Mouse (Mus musculus): ENCODE data around the gene Nav2. TPM values are rescaled to one million over a fixed set of nuclear protein-coding genes. Genes with fewer than 3 reads are reported as not detected.

Gene Nav2
- total and polyA plus RNA-seq, 3 experiments: 2.0 to 2.7 TPM; not detected in 1

GRCm38 (mm10) chr7:48864671-48865458, 43.7 kb upstream of the Nav2 start:
- Histone ChIP-seq H3K4me1 (ENCODE audit: control insufficient read depth in 1 of 2, insufficient read depth in 2 of 2, low read length in 2 of 2) (peaks cover 45 to 50% of the 10 kb centered on the region in 2 experiments), H3K27ac (ENCODE audit: control insufficient read depth, low read depth, low read length) (peak overlapping the region; percentile 93), H3K79me2 (ENCODE audit: control insufficient read depth, insufficient read depth, low read length, poor library complexity) (no peaks in the 10 kb centered on the region), H3K27me3 (ENCODE audit: control insufficient read depth in 1 of 2, insufficient read depth in 2 of 2, low read length in 2 of 2) (no peaks in the 10 kb centered on the region), H3K9ac (ENCODE audit: control insufficient read depth, low read depth, low read length, poor library complexity, severe bottlenecking) (peak overlapping the region; percentile 43), H3K36me3 (ENCODE audit: control insufficient read depth in 1 of 2, insufficient read depth in 2 of 2, low read length in 2 of 2) (peaks cover 17 to 48% of the 10 kb centered on the region in 2 experiments), H3K9me3 (replicated peaks; ENCODE audit: insufficient read depth, low read length) (no peaks in the 10 kb centered on the region), H3K4me3 (ENCODE audit: control insufficient read depth in 1 of 2, insufficient read depth in 1 of 2, low read depth in 2 of 2, low read length in 2 of 2) (peak overlapping the region in 1 of 2 experiments; percentile 19; a peak in 2 of 4 replicates)
- peak; percentile 78 for TF ChIP-seq TAL1 (IDR thresholded peaks at IDR 0.05; ENCODE audit: low read length)
- 0 out of 2 replicates have a peak, but pooled peaks have one; percentile 37 for TF ChIP-seq POLR2AphosphoS2 (IDR thresholded peaks at IDR 0.05; ENCODE audit: low read length)
- peak; percentile 46 for TF ChIP-seq GATA1 (IDR thresholded peaks at IDR 0.05; ENCODE audit: low read depth, low read length)
- TF ChIP-seq TBP (IDR thresholded peaks at IDR 0.05; ENCODE audit: low read depth, low read length): 0 out of 2 replicates have a peak, but pooled peaks have one; percentile 25
- TF ChIP-seq ZKSCAN1 (IDR thresholded peaks at IDR 0.05; ENCODE audit: low read depth, low read length): no peak
- TF ChIP-seq EP300 (IDR thresholded peaks at IDR 0.05; ENCODE audit: low read depth in 1 of 2, low read length in 2 of 2): peak; percentile 89 to 94
- no peak for TF ChIP-seq SMC3 (IDR thresholded peaks at IDR 0.05; ENCODE audit: low read depth, low read length)
- TF ChIP-seq BHLHE40 (IDR thresholded peaks at IDR 0.05; ENCODE audit: borderline replicate concordance, low read depth, low read length): 0 out of 2 replicates have a peak, but pooled peaks have one; percentile 3
- TF ChIP-seq ETS1 (IDR thresholded peaks at IDR 0.05; ENCODE audit: low read depth, low read length): peak; percentile 55
- no peak for TF ChIP-seq NRF1 (IDR thresholded peaks at IDR 0.05; ENCODE audit: insufficient read depth, low read depth, low read length, poor library complexity, severe bottlenecking)
- peak; percentile 87 for TF ChIP-seq TCF12 (IDR thresholded peaks at IDR 0.05; ENCODE audit: low read depth, low read length)
- TF ChIP-seq MYB (IDR thresholded peaks at IDR 0.05; ENCODE audit: low read depth, low read length): peak; percentile 87
- DNase-seq (ENCODE audit: low read depth, low spot score): peak; percentile 82

GRCm38 (mm10) chr7:48867576-48867975, 40.9 kb upstream of the Nav2 start:
- H3K4me1 ChIP-seq (ENCODE audit: control insufficient read depth in 1 of 2, insufficient read depth in 2 of 2, low read length in 2 of 2): peaks cover 28 to 36% of the 10 kb centered on the region in 2 experiments
- no peaks in the 10 kb centered on the region for H3K27me3 ChIP-seq (ENCODE audit: control insufficient read depth in 1 of 2, insufficient read depth in 2 of 2, low read length in 2 of 2)
- H3K79me2 ChIP-seq (ENCODE audit: control insufficient read depth, insufficient read depth, low read length, poor library complexity): no peaks in the 10 kb centered on the region
- no peak overlapping the region for H3K27ac ChIP-seq (ENCODE audit: control insufficient read depth, low read depth, low read length)
- no peak overlapping the region for H3K9ac ChIP-seq (ENCODE audit: control insufficient read depth, low read depth, low read length, poor library complexity, severe bottlenecking)
- H3K4me3 ChIP-seq (ENCODE audit: control insufficient read depth in 1 of 2, insufficient read depth in 1 of 2, low read depth in 2 of 2, low read length in 2 of 2): no peak overlapping the region
- no peak for DNase-seq (ENCODE audit: low read depth, low spot score)
- H3K9me3 ChIP-seq (replicated peaks; ENCODE audit: insufficient read depth, low read length): no peaks in the 10 kb centered on the region
- TF ChIP-seq USF1 (IDR thresholded peaks at IDR 0.05; ENCODE audit: low read depth, low read length): no peak
- no peak for TF ChIP-seq UBTF (IDR thresholded peaks at IDR 0.05; ENCODE audit: borderline replicate concordance, insufficient read depth, low read depth, low read length)
- TF ChIP-seq ETS1 (IDR thresholded peaks at IDR 0.05; ENCODE audit: low read depth, low read length): no peak
- TF ChIP-seq SMC3 (IDR thresholded peaks at IDR 0.05; ENCODE audit: low read depth, low read length): no peak
- TF ChIP-seq E2F4 (IDR thresholded peaks at IDR 0.05; ENCODE audit: borderline replicate concordance, low read depth, low read length): no peak
- TF ChIP-seq ELF1 (IDR thresholded peaks at IDR 0.05; ENCODE audit: low read depth, low read length): no peak
- no peak for TF ChIP-seq POLR2AphosphoS5 (IDR thresholded peaks at IDR 0.05; ENCODE audit: borderline replicate concordance, low read depth, low read length)
- no peak for TF ChIP-seq JUND (IDR thresholded peaks at IDR 0.05; ENCODE audit: low read depth, low read length)
- no peak for TF ChIP-seq POLR2AphosphoS2 (IDR thresholded peaks at IDR 0.05; ENCODE audit: low read length)
- no peak for TF ChIP-seq GABPA (IDR thresholded peaks at IDR 0.05; ENCODE audit: low read depth, low read length)
- TF ChIP-seq MYC (IDR thresholded peaks at IDR 0.05; ENCODE audit: low read depth, low read length): no peak
- no peak for TF ChIP-seq MYB (IDR thresholded peaks at IDR 0.05; ENCODE audit: low read depth, low read length)
- no peak for TF ChIP-seq ZC3H11A (IDR thresholded peaks at IDR 0.05; ENCODE audit: low read depth, low read length)
- TF ChIP-seq MEF2A (IDR thresholded peaks at IDR 0.05; ENCODE audit: extremely low read depth, insufficient replicate concordance, low read depth, low read length, poor library complexity, severe bottlenecking): no peak
- H3K36me3 ChIP-seq (ENCODE audit: control insufficient read depth in 1 of 2, insufficient read depth in 2 of 2, low read length in 2 of 2): peaks cover 25 to 37% of the 10 kb centered on the region in 2 experiments

All from MEL (cell line).